Mouse (Mus musculus) intestine, postnatal 0 days (tissue): ENCODE data around the gene Ppfibp1. TPM values are rescaled to one million over a fixed set of nuclear protein-coding genes. Genes with fewer than 3 reads are reported as not detected.
A peak's percentile ranks its signal among the peaks of the same experiment; 100 is the strongest.

Experiments
- ATAC-seq: fragments of 200-750 bp; cut with Nextera tagmentation; 2 replicates; pipeline ENCODE4 v1.8.0; 2017; ENCODE audit warnings: mild to moderate bottlenecking, moderate TSS enrichment, moderate library complexity
- H3K27ac ChIP-seq: fragments of 300-500 bp; sonication (generic); 2 replicates; pipeline ENCODE4 v1.5.1; 2014; ENCODE audit warnings: mild to moderate bottlenecking, low read depth, low read length, moderate library complexity
- H3K27me3 ChIP-seq: fragments of 300-500 bp; sonication (generic); replicated peaks from 2 replicates; pipeline ENCODE4 v1.6.1; 2014; ENCODE audit warnings: low read length, mixed read lengths; ENCODE audit not compliant: control insufficient read depth, insufficient read depth
- H3K36me3 ChIP-seq: fragments of 300-500 bp; sonication (generic); 2 replicates; pipeline ENCODE4 v1.6.1; 2014; ENCODE audit warnings: mild to moderate bottlenecking, moderate library complexity; ENCODE audit not compliant: control insufficient read depth, insufficient read depth
- H3K4me1 ChIP-seq: fragments of 300-500 bp; sonication (generic); replicated peaks from 2 replicates; pipeline ENCODE4 v1.6.1; 2014; ENCODE audit warnings: antibody characterized with exemption, low read length, mixed read lengths; ENCODE audit not compliant: control insufficient read depth, insufficient read depth
- H3K4me2 ChIP-seq: fragments of 300-500 bp; sonication (generic); replicated peaks from 2 replicates; pipeline ENCODE4 v1.6.1; 2014; ENCODE audit warnings: low read depth, mild to moderate bottlenecking, moderate library complexity
- H3K4me3 ChIP-seq: fragments of 300-500 bp; sonication (generic); 2 replicates; pipeline ENCODE4 v1.5.1; 2014; ENCODE audit warnings: low read depth, low read length
- H3K9ac ChIP-seq: fragments of 300-500 bp; sonication (generic); 2 replicates; pipeline ENCODE4 v1.6.1; 2014; ENCODE audit warnings: mild to moderate bottlenecking, low read depth, low read length
- H3K9me3 ChIP-seq: fragments of 300-500 bp; sonication (generic); 2 replicates; pipeline ENCODE4 v1.6.1; 2016; ENCODE audit warnings: mixed run types; ENCODE audit not compliant: control insufficient read depth
- CTCF ChIP-seq: sonication (generic); IDR thresholded peaks from 2 replicates; pipeline ENCODE4 v1.5.1; 2016; ENCODE audit warnings: low read depth, mild to moderate bottlenecking, control low read depth, antibody characterized with exemption, moderate library complexity
- WGBS: fragments of 180-500 bp; shearing (Covaris S2); extraction: QIAGEN DNeasy Blood & Tissue Kit; methylation state at CpG from one replicate; pipeline ENCODE4 v1.1.7; 2014; 5-methylcytosine and 5-hydroxymethylcytosine counted together
- polyA plus RNA-seq: library from polyadenylated mRNA; unstranded; fragments of >200 nt; fragmentation: Nextera tagmentation; extraction: Ambion mirVana; gene quantifications from 2 replicates; pipeline ENCODE4 v1.2.1, GENCODE M21; 2015

Ppfibp1 gene
- polyA plus RNA-seq, 1 experiment from 2014 or later = 32.3 TPM

DNA sequence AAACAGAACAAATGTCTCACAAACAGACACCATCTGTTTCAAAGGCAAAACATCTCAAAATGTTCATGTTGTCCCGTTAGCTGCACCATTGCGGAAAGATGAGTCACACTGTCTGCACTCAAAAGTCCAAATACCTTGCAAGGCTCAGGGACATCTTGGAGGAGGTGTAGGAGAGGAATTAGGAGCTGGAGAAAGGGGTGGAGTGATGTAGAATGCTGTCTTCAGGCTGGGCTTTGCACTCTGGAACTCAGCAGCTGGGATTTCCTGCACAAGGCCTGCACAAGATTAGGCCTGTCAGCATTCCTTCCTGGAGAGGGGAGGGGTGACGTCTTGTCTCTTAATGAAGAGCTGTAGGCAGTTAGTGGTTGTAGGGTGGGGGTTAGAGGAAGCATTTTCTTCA is 96.3 kb downstream of the Ppfibp1 start:
- WGBS = 57% methylated on average over 3 of the region's 3 CpGs
- no peak overlapping the region for H3K4me3 ChIP-seq
- no peak for ATAC-seq
- H3K36me3 ChIP-seq = peaks cover 25% of the 10 kb centered on the region; the same call in 1 of the 2 replicates
- no peaks in the 10 kb centered on the region for H3K27me3 ChIP-seq
- H3K4me2 ChIP-seq = no peak overlapping the region
- H3K9me3 ChIP-seq = no peaks in the 10 kb centered on the region
- TF ChIP-seq CTCF = no peak
- no peak overlapping the region for H3K9ac ChIP-seq
- no peak overlapping the region for H3K27ac ChIP-seq
- no peaks in the 10 kb centered on the region for H3K4me1 ChIP-seq

GRCm38 (mm10) chr6:146994236-146994635 is 105.9 kb downstream of the Ppfibp1 start:
- H3K27me3 ChIP-seq = no peaks in the 10 kb centered on the region
- H3K36me3 ChIP-seq = peaks cover 45% of the 10 kb centered on the region
- no peak for ATAC-seq
- peak; percentile 77 for TF ChIP-seq CTCF
- H3K9ac ChIP-seq = no peak overlapping the region
- no peaks in the 10 kb centered on the region for H3K9me3 ChIP-seq
- no peak overlapping the region for H3K4me3 ChIP-seq
- no peaks in the 10 kb centered on the region for H3K4me1 ChIP-seq
- no peak overlapping the region for H3K27ac ChIP-seq
- WGBS = 39% methylated on average over 5 of the region's 5 CpGs
- H3K4me2 ChIP-seq = no peak overlapping the region

GRCm38 (mm10) chr6:146995391-146995790 is 107.1 kb downstream of the Ppfibp1 start:
- WGBS = 88% methylated on average over 2 of the region's 2 CpGs
- Histone ChIP-seq H3K36me3 (peaks cover 54% of the 10 kb centered on the region), H3K27me3 (no peaks in the 10 kb centered on the region), H3K27ac (no peak overlapping the region), H3K9me3 (no peaks in the 10 kb centered on the region), H3K4me1 (no peaks in the 10 kb centered on the region), H3K4me3 (no peak overlapping the region), H3K4me2 (no peak overlapping the region), H3K9ac (no peak overlapping the region)
- ATAC-seq = no peak
- no peak for TF ChIP-seq CTCF

DNA sequence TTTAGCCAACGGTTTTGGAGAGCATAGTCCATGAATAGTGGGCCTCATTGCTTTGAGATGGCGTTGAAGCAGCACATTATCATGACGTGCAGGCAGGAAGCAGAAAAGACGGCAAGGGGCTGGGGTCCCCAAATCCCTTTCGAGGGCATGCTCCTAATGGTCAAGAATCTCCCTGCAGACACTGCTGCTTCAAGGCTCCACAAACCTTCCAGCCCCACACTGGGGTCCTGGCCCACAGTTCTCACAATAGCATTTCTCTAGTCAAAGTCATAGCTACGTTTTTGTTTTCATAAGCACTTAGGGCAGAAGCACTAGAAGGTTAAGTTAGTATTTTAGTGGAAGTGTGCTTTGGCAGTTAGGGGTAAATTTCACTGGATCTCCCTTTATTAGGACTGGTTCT is 107.6 kb downstream of the Ppfibp1 start:
- H3K27ac ChIP-seq = no peak overlapping the region
- H3K9ac ChIP-seq = no peak overlapping the region
- WGBS = 89% methylated on average over 6 of the region's 6 CpGs
- no peak for TF ChIP-seq CTCF
- no peak for ATAC-seq
- no peak overlapping the region for H3K4me2 ChIP-seq
- no peaks in the 10 kb centered on the region for H3K9me3 ChIP-seq
- H3K27me3 ChIP-seq = no peaks in the 10 kb centered on the region
- peaks cover 54% of the 10 kb centered on the region for H3K36me3 ChIP-seq
- H3K4me1 ChIP-seq = no peaks in the 10 kb centered on the region
- no peak overlapping the region for H3K4me3 ChIP-seq

- Histone ChIP-seq H3K27ac (no peak overlapping the region), H3K4me3 (no peak overlapping the region), H3K9me3 (no peaks in the 10 kb centered on the region), H3K9ac (no peak overlapping the region), H3K4me1 (no peaks in the 10 kb centered on the region), H3K27me3 (no peaks in the 10 kb centered on the region), H3K4me2 (no peak overlapping the region), H3K36me3 (peaks cover 57% of the 10 kb centered on the region)
- ATAC-seq = peak; percentile 41
- TF ChIP-seq CTCF = no peak
- WGBS = 38% methylated on average over 6 of the region's 6 CpGs
Measured at GRCm38 (mm10) chr6:146997006-146997405, 108.7 kb downstream of the Ppfibp1 start.

GRCm38 (mm10) chr6:146998710-146999109 is 110.4 kb downstream of the Ppfibp1 start:
- Histone ChIP-seq H3K27me3 (no peaks in the 10 kb centered on the region), H3K4me2 (no peak overlapping the region), H3K9ac (no peak overlapping the region), H3K9me3 (no peaks in the 10 kb centered on the region), H3K4me1 (no peaks in the 10 kb centered on the region), H3K27ac (no peak overlapping the region), H3K36me3 (peaks cover 57% of the 10 kb centered on the region), H3K4me3 (no peak overlapping the region)
- 93% methylated on average over 4 of the region's 4 CpGs for WGBS
- TF ChIP-seq CTCF = no peak
- ATAC-seq = no peak

DNA sequence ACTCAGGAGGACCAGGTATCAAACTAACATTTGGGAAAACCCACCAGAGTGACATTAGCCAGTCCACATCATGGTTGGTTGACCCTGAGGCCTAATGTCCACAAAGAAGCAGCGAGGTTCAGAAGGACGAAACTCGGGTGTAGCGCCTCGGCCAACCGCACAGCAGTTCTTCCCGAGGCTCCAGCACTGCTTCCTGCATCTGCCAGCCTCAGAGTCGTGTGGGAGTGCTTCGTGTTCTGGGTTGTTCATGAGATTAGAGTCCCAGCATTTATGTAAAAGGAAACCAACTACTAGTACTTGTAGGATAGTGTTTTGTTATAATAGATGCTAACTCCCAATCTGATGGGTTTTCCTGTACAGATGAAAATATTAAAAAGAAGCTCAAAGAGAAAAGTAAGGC is 111.0 kb downstream of the Ppfibp1 start:
- Histone ChIP-seq H3K27me3 (no peaks in the 10 kb centered on the region), H3K9me3 (no peaks in the 10 kb centered on the region), H3K4me2 (no peak overlapping the region), H3K27ac (no peak overlapping the region), H3K36me3 (peaks cover 56% of the 10 kb centered on the region), H3K4me3 (no peak overlapping the region), H3K9ac (no peak overlapping the region), H3K4me1 (no peaks in the 10 kb centered on the region)
- 88% methylated on average over 9 of the region's 9 CpGs for WGBS
- TF ChIP-seq CTCF = no peak
- ATAC-seq = no peak
